Mouse (Mus musculus) liver, postnatal 0 days (tissue): ENCODE data around the gene Mov10l1.

Experiments used
- CTCF ChIP-seq: sonication (generic); IDR thresholded peaks from 2 replicates; pipeline ENCODE4 v1.5.1; 2016; ENCODE audit warnings: antibody characterized with exemption, low read depth
- EP300 ChIP-seq: IDR thresholded peaks from 2 replicates; pipeline ENCODE4 v1.6.1; 2016; ENCODE audit warnings: antibody characterized with exemption, low read depth, mild to moderate bottlenecking

DNA sequence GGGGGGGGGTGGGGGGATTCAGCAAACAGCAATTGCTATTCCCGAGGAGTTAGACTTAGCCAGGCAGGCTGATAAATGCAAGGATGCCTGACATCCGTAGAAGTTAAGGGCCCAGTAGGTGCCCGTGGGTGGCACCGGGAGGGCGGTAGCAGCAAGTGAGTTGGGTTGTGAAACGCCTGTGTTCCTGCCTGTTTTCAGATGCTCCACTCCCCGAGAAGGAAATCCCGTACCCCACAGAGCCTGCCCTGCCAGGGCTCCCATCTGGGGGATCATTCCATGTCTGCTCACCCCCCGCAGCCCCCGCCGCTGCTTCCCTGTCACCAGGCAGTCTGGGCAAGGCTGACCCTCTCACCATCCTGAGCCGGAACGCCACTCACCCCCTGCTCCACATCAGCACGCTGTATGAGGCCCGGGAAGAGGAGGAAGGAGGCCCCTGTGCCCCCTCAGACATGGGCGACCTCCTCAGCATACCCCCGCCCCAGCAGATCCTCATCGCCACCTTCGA is 86.7 kb downstream of the Mov10l1 start:
- no peak for TF ChIP-seq CTCF
- TF ChIP-seq EP300 = no peak
